Mouse (Mus musculus) liver, embryonic 14.5 days (tissue): ENCODE data around the gene Med19.

ENCODE experiments used
- CTCF ChIP-seq: IDR thresholded peaks from 2 replicates; pipeline ENCODE4 v1.5.1; 2016; ENCODE audit warnings: antibody characterized with exemption, low read depth, control low read depth
- EP300 ChIP-seq: IDR thresholded peaks from 2 replicates; pipeline ENCODE4 v1.6.1; 2016; ENCODE audit warnings: antibody characterized with exemption, low read depth

DNA sequence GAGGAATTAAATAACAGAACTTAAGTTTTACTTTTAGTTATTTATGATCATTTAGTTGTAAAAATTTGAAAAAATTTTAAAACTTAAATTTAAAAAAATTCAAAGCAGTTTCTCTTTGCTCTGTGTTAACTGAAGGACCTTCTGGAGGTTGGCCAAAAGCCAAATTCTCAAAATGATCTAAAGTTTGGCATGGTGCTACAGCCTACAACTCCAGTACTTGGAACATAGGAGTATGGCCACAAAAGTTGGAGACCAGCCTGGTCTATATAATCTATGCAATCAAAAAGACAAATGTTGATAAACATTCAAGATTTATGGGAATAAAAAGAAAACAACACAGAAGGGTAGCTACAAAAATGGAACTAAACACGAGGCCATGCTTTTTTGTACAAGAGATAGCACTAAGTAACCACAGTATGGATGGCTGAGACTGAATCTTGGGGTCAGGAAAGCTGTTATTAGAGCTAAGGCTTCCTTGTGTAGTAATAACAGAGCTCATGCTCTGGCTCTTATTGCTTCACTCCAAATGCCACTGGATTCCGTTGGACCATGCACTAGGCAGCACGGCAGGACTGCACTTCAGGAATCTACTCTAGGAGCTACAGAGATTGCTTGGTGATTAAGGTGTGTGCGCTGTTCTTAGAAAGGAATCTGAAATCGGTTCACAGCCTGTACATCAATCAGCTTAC, 16.9 kb downstream of the Med19 start:
- no peak for TF ChIP-seq EP300
- TF ChIP-seq CTCF = no peak
